Mouse (Mus musculus) kidney, adult 2 months (tissue): Measurements from ENCODE around the gene Cpm.

Source experiments
- CTCF ChIP-seq: fragments of 200-500 bp; conservative IDR thresholded peaks from 2 replicates; pipeline ENCODE4 v1.5.1; 2011; ENCODE audit warnings: low read depth, mild to moderate bottlenecking, control low read depth, low read length, moderate library complexity, mixed read lengths; ENCODE audit not compliant: insufficient read depth, insufficient read length
- POLR2A ChIP-seq: fragments of 200-500 bp; IDR thresholded peaks from one replicate; pipeline ENCODE4 v1.6.1; 2011; ENCODE audit warnings: low read depth, low read length, control low read depth

DNA sequence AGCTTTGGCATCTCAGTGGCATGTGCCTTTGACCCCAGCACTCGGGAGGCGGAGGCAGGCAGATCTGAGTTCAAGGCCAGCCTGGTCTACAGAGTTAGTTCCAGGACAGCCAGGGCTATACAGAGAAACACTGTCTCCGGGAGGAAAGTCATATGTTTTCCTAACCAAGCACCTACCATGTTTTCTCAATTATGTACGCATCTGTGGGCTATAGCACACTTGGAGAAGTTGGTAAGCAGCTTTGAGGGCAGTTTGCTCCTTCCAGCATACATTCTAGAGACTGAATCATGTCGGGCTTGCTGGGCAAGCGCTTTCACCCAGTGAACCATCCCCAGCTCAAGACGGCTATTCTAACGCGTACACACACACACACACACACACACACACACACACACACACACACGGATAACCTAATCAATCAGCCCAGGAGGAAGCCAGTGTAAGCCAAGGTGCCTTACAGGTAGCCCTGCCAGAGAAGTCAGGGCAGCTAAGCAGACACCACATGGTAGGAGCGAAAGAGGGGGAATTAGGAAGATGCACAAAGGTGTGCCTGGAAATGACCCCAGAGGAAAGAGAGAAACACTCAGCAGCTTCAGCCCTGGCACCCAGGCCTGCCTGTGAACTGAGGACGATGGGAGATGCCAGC lies 51.7 kb downstream of the Cpm start:
- TF ChIP-seq CTCF (no peak), POLR2A (no peak)
